Mouse (Mus musculus) megakaryocyte, embryonic 14.5 days (primary cell): Measurements from ENCODE around the gene Gm10322.

Experiments
- FLI1 ChIP-seq: IDR thresholded peaks from 2 replicates; pipeline ENCODE4 v1.6.1; 2012; ENCODE audit warnings: low read length, inconsistent platforms, mixed read lengths
- GATA1 ChIP-seq: IDR thresholded peaks from 3 replicates; pipeline ENCODE4 v1.6.1; 2012; ENCODE audit warnings: mixed read lengths, low read length, inconsistent platforms, borderline replicate concordance

GRCm38 (mm10) chr10:59664765-59665164, 48.9 kb downstream of the Gm10322 start:
- no peak for TF ChIP-seq GATA1
- no peak for TF ChIP-seq FLI1
